Mouse (Mus musculus) thymus, adult 2 months (tissue): ENCODE measurements around the gene Rnf187. TPM values are rescaled to one million over a fixed set of nuclear protein-coding genes. Genes with fewer than 3 reads are reported as not detected.

ENCODE experiments used
- DNase-seq: peaks from one replicate; pipeline ENCODE4 v3.0.0; 2021
- H3K27ac ChIP-seq: fragments of 200-500 bp; 2 replicates; pipeline ENCODE4 v1.5.1; 2012; ENCODE audit warnings: low read length, control low read depth; ENCODE audit not compliant: control insufficient read depth, insufficient read depth
- H3K27me3 ChIP-seq: fragments of 200-500 bp; 2 replicates; pipeline ENCODE4 v1.6.1; 2012; ENCODE audit warnings: mild to moderate bottlenecking, low read length, moderate library complexity, mixed read lengths; ENCODE audit not compliant: control insufficient read depth, insufficient read depth
- H3K36me3 ChIP-seq: fragments of 200-500 bp; 2 replicates; pipeline ENCODE4 v1.6.1; 2012; ENCODE audit warnings: mild to moderate bottlenecking, low read length, moderate library complexity; ENCODE audit not compliant: control insufficient read depth, insufficient read depth
- H3K4me1 ChIP-seq: fragments of 200-500 bp; replicated peaks from 2 replicates; pipeline ENCODE4 v1.6.1; 2012; ENCODE audit warnings: low read length; ENCODE audit not compliant: control insufficient read depth, insufficient read depth
- H3K4me3 ChIP-seq: fragments of 200-500 bp; 2 replicates; pipeline ENCODE4 v1.5.1; 2012; ENCODE audit warnings: mild to moderate bottlenecking, low read length, control low read depth, moderate library complexity; ENCODE audit not compliant: control insufficient read depth, insufficient read depth
- CTCF ChIP-seq: fragments of 200-500 bp; IDR thresholded peaks from 2 replicates; pipeline ENCODE4 v1.5.1; 2012; ENCODE audit warnings: mild to moderate bottlenecking, control low read depth, low read length, moderate library complexity, borderline replicate concordance; ENCODE audit not compliant: control insufficient read depth, poor library complexity, insufficient read depth; ENCODE audit errors: extremely low read depth
- POLR2A ChIP-seq: fragments of 200-500 bp; IDR thresholded peaks from 2 replicates; pipeline ENCODE4 v1.6.1; 2012; ENCODE audit warnings: mild to moderate bottlenecking, low read length, control low read depth, moderate library complexity; ENCODE audit not compliant: control insufficient read depth, poor library complexity, insufficient read depth; ENCODE audit errors: extremely low read depth
- WGBS: fragments of 180-500 bp; shearing (Covaris S2); methylation state at CpG from one replicate; pipeline ENCODE4 v1.1.7; 2018; 5-methylcytosine and 5-hydroxymethylcytosine counted together
- polyA plus RNA-seq: library from polyadenylated mRNA; depleted of rRNA; stranded (reverse); fragments of >200 nt; gene quantifications from 2 replicates; pipeline ENCODE4 v1.2.3, GENCODE M21; 2012

The Rnf187 gene
- polyA plus RNA-seq, 1 experiment, result 335 TPM

- no peak for DNase-seq
- WGBS, result 28% methylated on average over 6 of the region's 6 CpGs
- peaks cover 14% of the 10 kb centered on the region for H3K4me1 ChIP-seq
- H3K27ac ChIP-seq, result no peak overlapping the region
- H3K27me3 ChIP-seq, result no peaks in the 10 kb centered on the region
- no peak for TF ChIP-seq CTCF
- TF ChIP-seq POLR2A, result no peak
- no peak overlapping the region for H3K4me3 ChIP-seq
- peaks cover 5% of the 10 kb centered on the region for H3K36me3 ChIP-seq
Observed at GRCm38 (mm10) chr11:58939088-58939439, 348 bp upstream of the Rnf187 start.

- 5% methylated on average over 13 of the region's 13 CpGs for WGBS
- H3K27me3 ChIP-seq, result no peaks in the 10 kb centered on the region
- peaks cover 14% of the 10 kb centered on the region for H3K4me1 ChIP-seq
- H3K36me3 ChIP-seq, result peaks cover 15% of the 10 kb centered on the region
- DNase-seq, result no peak
- H3K27ac ChIP-seq, result no peak overlapping the region
- TF ChIP-seq CTCF (no peak), POLR2A (no peak)
- H3K4me3 ChIP-seq, result peak overlapping the region; percentile 76
Observed at GRCm38 (mm10) chr11:58937909-58938308, 807 bp downstream of the Rnf187 start.

- Histone ChIP-seq H3K27ac (no peak overlapping the region), H3K27me3 (no peaks in the 10 kb centered on the region), H3K36me3 (peaks cover 21% of the 10 kb centered on the region), H3K4me3 (no peak overlapping the region), H3K4me1 (peaks cover 6% of the 10 kb centered on the region; the same call in 1 of the 2 replicates)
- WGBS, result 77% methylated on average over 4 of the region's 4 CpGs
- DNase-seq, result no peak
- TF ChIP-seq CTCF (no peak), POLR2A (no peak)
Observed at GRCm38 (mm10) chr11:58931576-58931975, 7.1 kb downstream of the Rnf187 start.

- H3K4me1 ChIP-seq, result peaks cover 3% of the 10 kb centered on the region; the same call in 1 of the 2 replicates
- no peak overlapping the region for H3K27ac ChIP-seq
- no peak overlapping the region for H3K4me3 ChIP-seq
- no peak for DNase-seq
- H3K27me3 ChIP-seq, result no peaks in the 10 kb centered on the region
- WGBS, result 97% methylated on average over 3 of the region's 3 CpGs
- H3K36me3 ChIP-seq, result peaks cover 19% of the 10 kb centered on the region
- TF ChIP-seq CTCF, result no peak
- TF ChIP-seq POLR2A, result no peak
Observed at GRCm38 (mm10) chr11:58930254-58930653, 8.5 kb downstream of the Rnf187 start.

- 80% methylated on average over 3 of the region's 3 CpGs for WGBS
- Histone ChIP-seq H3K27me3 (no peaks in the 10 kb centered on the region), H3K36me3 (peaks cover 19% of the 10 kb centered on the region), H3K4me3 (no peak overlapping the region), H3K27ac (no peak overlapping the region), H3K4me1 (peaks cover 3% of the 10 kb centered on the region; the same call in 1 of the 2 replicates)
- TF ChIP-seq POLR2A (no peak), CTCF (no peak)
- no peak for DNase-seq
Observed at GRCm38 (mm10) chr11:58929641-58930040, 9.1 kb downstream of the Rnf187 start.

DNA sequence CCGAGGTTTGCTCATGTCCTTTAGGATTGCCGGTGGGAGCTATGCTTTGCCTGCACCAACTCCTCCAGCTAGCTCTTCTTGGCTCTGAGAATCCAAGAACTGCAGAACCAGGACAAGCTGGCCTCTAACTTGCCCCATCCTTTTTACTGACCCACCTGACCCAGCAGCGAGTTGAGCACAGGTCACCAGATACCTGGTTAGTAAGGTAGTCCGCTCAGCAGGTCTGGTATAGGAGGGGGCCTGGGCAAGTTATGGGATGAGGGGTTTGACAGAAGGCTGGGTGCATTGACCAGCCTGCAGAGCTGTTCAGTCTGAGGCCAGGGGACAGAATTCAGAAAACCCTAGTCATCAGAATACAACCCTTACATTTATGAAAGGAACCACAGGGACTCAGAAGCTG lies 9.7 kb downstream of the Rnf187 start:
- H3K27ac ChIP-seq, result no peak overlapping the region
- H3K36me3 ChIP-seq, result peaks cover 19% of the 10 kb centered on the region
- WGBS, result 85% methylated on average over 4 of the region's 4 CpGs
- peaks cover 3% of the 10 kb centered on the region; the same call in 1 of the 2 replicates for H3K4me1 ChIP-seq
- H3K27me3 ChIP-seq, result no peaks in the 10 kb centered on the region
- DNase-seq, result no peak
- no peak overlapping the region for H3K4me3 ChIP-seq
- TF ChIP-seq CTCF (no peak), POLR2A (no peak)

DNA sequence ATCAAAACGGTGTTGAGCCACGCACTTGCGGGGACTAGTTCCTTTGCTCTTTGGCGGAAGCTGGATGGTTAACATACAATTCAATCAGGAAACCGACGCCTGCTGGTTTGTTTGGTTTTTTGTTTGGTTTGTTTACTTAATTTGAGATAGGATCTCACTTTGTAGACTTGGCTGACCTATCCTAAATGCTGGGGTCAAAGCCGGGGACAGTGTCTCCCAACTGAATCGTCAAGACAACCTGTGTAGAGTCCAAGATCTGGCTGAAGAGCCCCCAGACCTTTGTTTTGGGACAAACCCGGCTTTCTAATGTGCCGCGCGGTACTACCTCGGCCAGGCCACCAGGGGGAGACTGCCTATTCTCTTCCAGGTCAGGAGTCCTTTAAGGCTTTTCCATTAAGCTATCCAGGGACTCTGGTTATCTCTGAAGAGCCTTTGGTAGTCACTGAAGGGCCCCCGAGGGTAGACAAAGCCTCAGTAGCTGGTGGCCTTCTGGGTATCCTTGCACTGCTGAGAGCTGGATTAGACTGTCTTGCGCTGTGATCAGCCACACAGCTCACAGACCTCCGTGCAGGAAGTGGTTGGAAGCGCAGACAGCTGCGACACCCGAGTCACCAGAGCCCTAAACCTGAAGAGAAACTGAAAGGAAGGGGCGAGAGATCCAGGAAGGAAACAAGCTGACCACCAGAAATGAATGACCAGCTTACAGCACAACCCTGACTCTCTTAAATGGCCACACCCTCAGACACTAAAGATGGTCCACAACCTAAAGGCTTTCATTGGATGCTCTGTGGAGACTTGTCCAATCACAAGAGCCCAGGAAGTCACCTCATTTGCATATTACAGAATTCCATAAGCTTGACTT lies 10.7 kb downstream of the Rnf187 start:
- Histone ChIP-seq H3K27ac (peak overlapping the region; percentile 96), H3K36me3 (peaks cover 11% of the 10 kb centered on the region), H3K27me3 (no peaks in the 10 kb centered on the region), H3K4me3 (peak overlapping the region; percentile 51), H3K4me1 (peaks cover 3% of the 10 kb centered on the region; the same call in 1 of the 2 replicates)
- TF ChIP-seq POLR2A (no peak), CTCF (peak; percentile 92; the same call in 1 of the 2 replicates)
- peak; percentile 75 for DNase-seq
- WGBS, result 1% methylated on average over 20 of the region's 20 CpGs
